Mouse (Mus musculus) intestine, postnatal 0 days (tissue): ENCODE data around the gene Cpxm1. TPM values are rescaled to one million over a fixed set of nuclear protein-coding genes. Genes with fewer than 3 reads are reported as not detected.

Experiments
- ATAC-seq: fragments of 200-750 bp; cut with Nextera tagmentation; 2 replicates; pipeline ENCODE4 v1.8.0; 2017; ENCODE audit warnings: mild to moderate bottlenecking, moderate TSS enrichment, moderate library complexity
- H3K27ac ChIP-seq: fragments of 300-500 bp; sonication (generic); 2 replicates; pipeline ENCODE4 v1.5.1; 2014; ENCODE audit warnings: mild to moderate bottlenecking, low read depth, low read length, moderate library complexity
- H3K27me3 ChIP-seq: fragments of 300-500 bp; sonication (generic); replicated peaks from 2 replicates; pipeline ENCODE4 v1.6.1; 2014; ENCODE audit warnings: low read length, mixed read lengths; ENCODE audit not compliant: control insufficient read depth, insufficient read depth
- H3K36me3 ChIP-seq: fragments of 300-500 bp; sonication (generic); 2 replicates; pipeline ENCODE4 v1.6.1; 2014; ENCODE audit warnings: mild to moderate bottlenecking, moderate library complexity; ENCODE audit not compliant: control insufficient read depth, insufficient read depth
- H3K4me1 ChIP-seq: fragments of 300-500 bp; sonication (generic); replicated peaks from 2 replicates; pipeline ENCODE4 v1.6.1; 2014; ENCODE audit warnings: antibody characterized with exemption, low read length, mixed read lengths; ENCODE audit not compliant: control insufficient read depth, insufficient read depth
- H3K4me2 ChIP-seq: fragments of 300-500 bp; sonication (generic); replicated peaks from 2 replicates; pipeline ENCODE4 v1.6.1; 2014; ENCODE audit warnings: low read depth, mild to moderate bottlenecking, moderate library complexity
- H3K4me3 ChIP-seq: fragments of 300-500 bp; sonication (generic); 2 replicates; pipeline ENCODE4 v1.5.1; 2014; ENCODE audit warnings: low read depth, low read length
- H3K9ac ChIP-seq: fragments of 300-500 bp; sonication (generic); 2 replicates; pipeline ENCODE4 v1.6.1; 2014; ENCODE audit warnings: mild to moderate bottlenecking, low read depth, low read length
- H3K9me3 ChIP-seq: fragments of 300-500 bp; sonication (generic); 2 replicates; pipeline ENCODE4 v1.6.1; 2016; ENCODE audit warnings: mixed run types; ENCODE audit not compliant: control insufficient read depth
- CTCF ChIP-seq: sonication (generic); IDR thresholded peaks from 2 replicates; pipeline ENCODE4 v1.5.1; 2016; ENCODE audit warnings: low read depth, mild to moderate bottlenecking, control low read depth, antibody characterized with exemption, moderate library complexity
- WGBS: fragments of 180-500 bp; shearing (Covaris S2); extraction: QIAGEN DNeasy Blood & Tissue Kit; methylation state at CpG from one replicate; pipeline ENCODE4 v1.1.7; 2014; 5-methylcytosine and 5-hydroxymethylcytosine counted together
- polyA plus RNA-seq: library from polyadenylated mRNA; unstranded; fragments of >200 nt; fragmentation: Nextera tagmentation; extraction: Ambion mirVana; gene quantifications from 2 replicates; pipeline ENCODE4 v1.2.1, GENCODE M21; 2015

Gene Cpxm1
- polyA plus RNA-seq, 1 experiment from 2014 or later, result 7.8 TPM

- no peaks in the 10 kb centered on the region for H3K4me1 ChIP-seq
- H3K36me3 ChIP-seq, result no peaks in the 10 kb centered on the region
- no peak for ATAC-seq
- no peak overlapping the region for H3K27ac ChIP-seq
- WGBS, result 53% methylated on average over 4 of the region's 4 CpGs
- TF ChIP-seq CTCF, result no peak
- no peaks in the 10 kb centered on the region for H3K9me3 ChIP-seq
- H3K27me3 ChIP-seq, result peaks cover 3% of the 10 kb centered on the region; the same call in 1 of the 2 replicates
- no peak overlapping the region for H3K4me3 ChIP-seq
- no peak overlapping the region for H3K4me2 ChIP-seq
- H3K9ac ChIP-seq, result no peak overlapping the region
Measured at GRCm38 (mm10) chr2:130367386-130367785, 30.0 kb downstream of the Cpxm1 start.

- Histone ChIP-seq H3K4me2 (peak overlapping the region; percentile 51), H3K9ac (no peak overlapping the region), H3K27ac (no peak overlapping the region), H3K9me3 (no peaks in the 10 kb centered on the region), H3K36me3 (no peaks in the 10 kb centered on the region), H3K4me1 (no peaks in the 10 kb centered on the region), H3K4me3 (no peak overlapping the region; the same call in 1 of the 2 replicates), H3K27me3 (peaks cover 11% of the 10 kb centered on the region; the same call in 1 of the 2 replicates)
- TF ChIP-seq CTCF, result peak; percentile 42; the same call in 1 of the 2 replicates
- WGBS, result 26% methylated on average over 30 of the region's 30 CpGs
- ATAC-seq, result no peak
Measured at GRCm38 (mm10) chr2:130365211-130366094, 31.9 kb downstream of the Cpxm1 start.

- no peak for ATAC-seq
- no peak overlapping the region for H3K4me2 ChIP-seq
- H3K9ac ChIP-seq, result no peak overlapping the region
Measured at GRCm38 (mm10) chr2:130362511-130363026, 34.8 kb downstream of the Cpxm1 start.

GRCm38 (mm10) chr2:130358852-130359251, 38.5 kb downstream of the Cpxm1 start:
- H3K9me3 ChIP-seq, result no peaks in the 10 kb centered on the region
- TF ChIP-seq CTCF, result no peak
- no peak overlapping the region for H3K9ac ChIP-seq
- no peak overlapping the region for H3K27ac ChIP-seq
- ATAC-seq, result no peak
- no peaks in the 10 kb centered on the region for H3K36me3 ChIP-seq
- no peak overlapping the region for H3K4me2 ChIP-seq
- WGBS, result 24% methylated on average over 5 of the region's 5 CpGs
- no peak overlapping the region for H3K4me3 ChIP-seq
- H3K4me1 ChIP-seq, result no peaks in the 10 kb centered on the region
- peaks cover 11% of the 10 kb centered on the region; the same call in 1 of the 2 replicates for H3K27me3 ChIP-seq

More at GRCm38 (mm10) chr2:130362511-130363026, 34.8 kb downstream of the Cpxm1 start:
- no peaks in the 10 kb centered on the region for H3K4me1 ChIP-seq
- no peaks in the 10 kb centered on the region for H3K9me3 ChIP-seq
- H3K36me3 ChIP-seq, result no peaks in the 10 kb centered on the region
- TF ChIP-seq CTCF, result peak; percentile 80
- no peak overlapping the region for H3K27ac ChIP-seq
- no peak overlapping the region for H3K4me3 ChIP-seq
- peaks cover 11% of the 10 kb centered on the region; the same call in 1 of the 2 replicates for H3K27me3 ChIP-seq
- WGBS, result 12% methylated on average over 14 of the region's 14 CpGs

GRCm38 (mm10) chr2:130357551-130357950, 39.8 kb downstream of the Cpxm1 start:
- no peak for TF ChIP-seq CTCF
- Histone ChIP-seq H3K36me3 (no peaks in the 10 kb centered on the region), H3K9ac (no peak overlapping the region), H3K4me3 (no peak overlapping the region), H3K4me2 (no peak overlapping the region), H3K27me3 (peaks cover 10% of the 10 kb centered on the region; the same call in 1 of the 2 replicates), H3K27ac (no peak overlapping the region), H3K9me3 (no peaks in the 10 kb centered on the region), H3K4me1 (no peaks in the 10 kb centered on the region)
- 92% methylated on average over 5 of the region's 5 CpGs for WGBS
- ATAC-seq, result no peak

- no peak for TF ChIP-seq CTCF
- H3K36me3 ChIP-seq, result no peaks in the 10 kb centered on the region
- no peak for ATAC-seq
- no peaks in the 10 kb centered on the region for H3K27me3 ChIP-seq
- WGBS, result 63% methylated on average over 3 of the region's 3 CpGs
- no peak overlapping the region for H3K27ac ChIP-seq
- H3K9me3 ChIP-seq, result no peaks in the 10 kb centered on the region
- no peak overlapping the region for H3K9ac ChIP-seq
- H3K4me1 ChIP-seq, result no peaks in the 10 kb centered on the region
- no peak overlapping the region for H3K4me3 ChIP-seq
- H3K4me2 ChIP-seq, result no peak overlapping the region
Measured at GRCm38 (mm10) chr2:130353889-130354288, 43.5 kb downstream of the Cpxm1 start.
